Mouse (Mus musculus): Measurements from ENCODE around the gene Acsl4.

Acsl4 gene

GRCm38 (mm10) chrX:142390247-142390908 is at the start of gene Acsl4:
Gene Acsl4, minus strand, starts transcription at chrX:142390535.
- Histone ChIP-seq H3K36me3 (ENCODE audit: control insufficient read depth, insufficient read depth, low read length, poor library complexity, severe bottlenecking) (no peaks in the 10 kb centered on the region), H3K27me3 (ENCODE audit: control insufficient read depth, insufficient read depth, low read length, poor library complexity, severe bottlenecking) (no peaks in the 10 kb centered on the region)
- DNase-seq (ENCODE audit: low read depth, low spot score): peak; percentile 89

- no peak for DNase-seq (ENCODE audit: low read depth, low spot score)
- H3K36me3 ChIP-seq (ENCODE audit: control insufficient read depth, insufficient read depth, low read length, poor library complexity, severe bottlenecking): no peaks in the 10 kb centered on the region
Observed at GRCm38 (mm10) chrX:142437971-142438504, 47.7 kb upstream of the Acsl4 start.

GRCm38 (mm10) chrX:142432846-142433245 is 42.5 kb upstream of the Acsl4 start:
- no peaks in the 10 kb centered on the region for H3K36me3 ChIP-seq (ENCODE audit: control insufficient read depth, insufficient read depth, low read length, poor library complexity, severe bottlenecking)
- no peaks in the 10 kb centered on the region for H3K27me3 ChIP-seq (ENCODE audit: control insufficient read depth, insufficient read depth, low read length, poor library complexity, severe bottlenecking)
- no peak for DNase-seq (ENCODE audit: low read depth, low spot score)

More at GRCm38 (mm10) chrX:142437971-142438504, 47.7 kb upstream of the Acsl4 start:
- no peaks in the 10 kb centered on the region for H3K27me3 ChIP-seq (ENCODE audit: control insufficient read depth, insufficient read depth, low read length, poor library complexity, severe bottlenecking)

GRCm38 (mm10) chrX:142427111-142427510 is 36.8 kb upstream of the Acsl4 start:
- peak; percentile 6 for DNase-seq (ENCODE audit: low read depth, low spot score)
- no peaks in the 10 kb centered on the region for H3K36me3 ChIP-seq (ENCODE audit: control insufficient read depth, insufficient read depth, low read length, poor library complexity, severe bottlenecking)
- H3K27me3 ChIP-seq (ENCODE audit: control insufficient read depth, insufficient read depth, low read length, poor library complexity, severe bottlenecking): no peaks in the 10 kb centered on the region

GRCm38 (mm10) chrX:142426628-142427027 is 36.3 kb upstream of the Acsl4 start:
- no peak for DNase-seq (ENCODE audit: low read depth, low spot score)
- Histone ChIP-seq H3K36me3 (ENCODE audit: control insufficient read depth, insufficient read depth, low read length, poor library complexity, severe bottlenecking) (no peaks in the 10 kb centered on the region), H3K27me3 (ENCODE audit: control insufficient read depth, insufficient read depth, low read length, poor library complexity, severe bottlenecking) (no peaks in the 10 kb centered on the region)

- Histone ChIP-seq H3K36me3 (ENCODE audit: control insufficient read depth, insufficient read depth, low read length, poor library complexity, severe bottlenecking) (no peaks in the 10 kb centered on the region), H3K27me3 (ENCODE audit: control insufficient read depth, insufficient read depth, low read length, poor library complexity, severe bottlenecking) (no peaks in the 10 kb centered on the region)
- no peak for DNase-seq (ENCODE audit: low read depth, low spot score)
Observed at GRCm38 (mm10) chrX:142413884-142414283, 23.5 kb upstream of the Acsl4 start.

GRCm38 (mm10) chrX:142410060-142410459 is 19.7 kb upstream of the Acsl4 start:
- Histone ChIP-seq H3K27me3 (ENCODE audit: control insufficient read depth, insufficient read depth, low read length, poor library complexity, severe bottlenecking) (no peaks in the 10 kb centered on the region), H3K36me3 (ENCODE audit: control insufficient read depth, insufficient read depth, low read length, poor library complexity, severe bottlenecking) (no peaks in the 10 kb centered on the region)
- DNase-seq (ENCODE audit: low read depth, low spot score): no peak

GRCm38 (mm10) chrX:142409338-142409737 is 19.0 kb upstream of the Acsl4 start:
- H3K36me3 ChIP-seq (ENCODE audit: control insufficient read depth, insufficient read depth, low read length, poor library complexity, severe bottlenecking): no peaks in the 10 kb centered on the region
- H3K27me3 ChIP-seq (ENCODE audit: control insufficient read depth, insufficient read depth, low read length, poor library complexity, severe bottlenecking): no peaks in the 10 kb centered on the region
- DNase-seq (ENCODE audit: low read depth, low spot score): no peak

GRCm38 (mm10) chrX:142403114-142403513 is 12.8 kb upstream of the Acsl4 start:
- no peaks in the 10 kb centered on the region for H3K36me3 ChIP-seq (ENCODE audit: control insufficient read depth, insufficient read depth, low read length, poor library complexity, severe bottlenecking)

GRCm38 (mm10) chrX:142398621-142399020 is 8.3 kb upstream of the Acsl4 start:
- no peak for DNase-seq (ENCODE audit: low read depth, low spot score)
- Histone ChIP-seq H3K36me3 (ENCODE audit: control insufficient read depth, insufficient read depth, low read length, poor library complexity, severe bottlenecking) (no peaks in the 10 kb centered on the region), H3K27me3 (ENCODE audit: control insufficient read depth, insufficient read depth, low read length, poor library complexity, severe bottlenecking) (no peaks in the 10 kb centered on the region)

More at GRCm38 (mm10) chrX:142403114-142403513, 12.8 kb upstream of the Acsl4 start:
- H3K27me3 ChIP-seq (ENCODE audit: control insufficient read depth, insufficient read depth, low read length, poor library complexity, severe bottlenecking): no peaks in the 10 kb centered on the region
- no peak for DNase-seq (ENCODE audit: low read depth, low spot score)

GRCm38 (mm10) chrX:142390909-142391265 is 552 bp upstream of the Acsl4 start:
- H3K36me3 ChIP-seq (ENCODE audit: control insufficient read depth, insufficient read depth, low read length, poor library complexity, severe bottlenecking): no peaks in the 10 kb centered on the region
- no peak for DNase-seq (ENCODE audit: low read depth, low spot score)
- no peaks in the 10 kb centered on the region for H3K27me3 ChIP-seq (ENCODE audit: control insufficient read depth, insufficient read depth, low read length, poor library complexity, severe bottlenecking)

- H3K27me3 ChIP-seq (ENCODE audit: control insufficient read depth, insufficient read depth, low read length, poor library complexity, severe bottlenecking): no peaks in the 10 kb centered on the region
- peak; percentile 46 for DNase-seq (ENCODE audit: low read depth, low spot score)
- H3K36me3 ChIP-seq (ENCODE audit: control insufficient read depth, insufficient read depth, low read length, poor library complexity, severe bottlenecking): no peaks in the 10 kb centered on the region
Observed at GRCm38 (mm10) chrX:142389581-142390159, 665 bp downstream of the Acsl4 start.

- no peaks in the 10 kb centered on the region for H3K36me3 ChIP-seq (ENCODE audit: control insufficient read depth, insufficient read depth, low read length, poor library complexity, severe bottlenecking)
- H3K27me3 ChIP-seq (ENCODE audit: control insufficient read depth, insufficient read depth, low read length, poor library complexity, severe bottlenecking): no peaks in the 10 kb centered on the region
- no peak for DNase-seq (ENCODE audit: low read depth, low spot score)
Observed at GRCm38 (mm10) chrX:142388141-142388540, 2.2 kb downstream of the Acsl4 start.

GRCm38 (mm10) chrX:142387634-142388033 is 2.7 kb downstream of the Acsl4 start:
- DNase-seq (ENCODE audit: low read depth, low spot score): peak; percentile 10
- H3K27me3 ChIP-seq (ENCODE audit: control insufficient read depth, insufficient read depth, low read length, poor library complexity, severe bottlenecking): no peaks in the 10 kb centered on the region

GRCm38 (mm10) chrX:142384918-142385317 is 5.4 kb downstream of the Acsl4 start:
- no peaks in the 10 kb centered on the region for H3K36me3 ChIP-seq (ENCODE audit: control insufficient read depth, insufficient read depth, low read length, poor library complexity, severe bottlenecking)
- no peak for DNase-seq (ENCODE audit: low read depth, low spot score)
- no peaks in the 10 kb centered on the region for H3K27me3 ChIP-seq (ENCODE audit: control insufficient read depth, insufficient read depth, low read length, poor library complexity, severe bottlenecking)

More at GRCm38 (mm10) chrX:142387634-142388033, 2.7 kb downstream of the Acsl4 start:
- H3K36me3 ChIP-seq (ENCODE audit: control insufficient read depth, insufficient read depth, low read length, poor library complexity, severe bottlenecking): no peaks in the 10 kb centered on the region

Measured in splenic B cell, adult 2 months (primary cell).